Mouse (Mus musculus) right cerebral cortex, postnatal 36 days (tissue): ENCODE measurements around the gene Dock9.

Experiments used
- DNase-seq, 2 experiments: peaks; one replicate each; pipeline ENCODE4 v3.0.0; 2022; ENCODE audit warnings: low spot score in 2 of 2, mixed read lengths in 1 of 2

Dock9 gene

GRCm38 (mm10) chr14:121508929-121509328 is 288.7 kb downstream of the Dock9 start:
- DNase-seq, result no peak

GRCm38 (mm10) chr14:121506336-121506735 is 291.3 kb downstream of the Dock9 start:
- DNase-seq, result no peak

GRCm38 (mm10) chr14:121505485-121505860 is 292.2 kb downstream of the Dock9 start:
- DNase-seq, result no peak

- DNase-seq, result no peak
These were observed 292.7 kb downstream of the Dock9 start, which contains the start of gene Slc15a1 for GRCm38 (mm10) chr14:121504781-121505484. Slc15a1 (minus strand) TSS chr14:121505252.

DNA sequence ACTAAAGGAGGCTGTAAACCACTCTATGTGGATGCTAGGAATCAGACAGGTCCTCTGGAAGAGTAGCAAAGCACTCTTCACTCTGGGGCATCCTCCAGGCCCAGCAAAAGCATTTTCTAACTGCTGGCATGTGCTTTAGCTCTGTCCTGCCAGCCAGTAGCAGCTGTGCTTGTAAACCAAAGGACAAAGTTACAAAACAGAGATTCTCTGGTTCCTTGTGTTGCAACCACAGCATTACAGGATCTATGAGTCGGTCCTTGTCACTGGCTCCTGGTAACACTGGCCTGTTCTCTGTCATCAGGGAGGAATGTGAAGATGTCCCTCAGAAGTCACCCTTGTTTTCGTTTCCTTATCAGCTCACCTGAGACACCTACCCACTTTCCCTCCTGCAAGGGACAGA is 297.1 kb downstream of the Dock9 start:
- DNase-seq, result no peak

DNA sequence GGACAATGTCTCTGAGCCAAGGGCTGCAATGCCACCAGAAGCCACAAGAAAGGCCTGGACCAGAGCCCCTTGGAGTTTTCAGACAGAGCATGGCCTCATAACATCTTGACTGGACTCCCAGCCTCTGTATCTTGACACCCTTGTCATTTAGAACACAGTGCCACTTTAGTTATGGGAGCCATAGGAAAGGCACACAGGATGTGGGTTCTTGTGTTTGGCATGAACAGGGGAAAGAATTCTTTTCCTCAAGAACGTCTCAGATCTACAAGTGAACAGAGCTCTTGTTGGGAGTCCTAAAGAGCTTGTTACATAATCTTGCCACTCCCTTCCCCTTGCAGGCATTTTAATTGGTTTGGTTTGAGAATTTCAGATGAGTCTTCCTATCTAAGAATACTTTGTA is 297.9 kb downstream of the Dock9 start:
- no peak for DNase-seq

DNA sequence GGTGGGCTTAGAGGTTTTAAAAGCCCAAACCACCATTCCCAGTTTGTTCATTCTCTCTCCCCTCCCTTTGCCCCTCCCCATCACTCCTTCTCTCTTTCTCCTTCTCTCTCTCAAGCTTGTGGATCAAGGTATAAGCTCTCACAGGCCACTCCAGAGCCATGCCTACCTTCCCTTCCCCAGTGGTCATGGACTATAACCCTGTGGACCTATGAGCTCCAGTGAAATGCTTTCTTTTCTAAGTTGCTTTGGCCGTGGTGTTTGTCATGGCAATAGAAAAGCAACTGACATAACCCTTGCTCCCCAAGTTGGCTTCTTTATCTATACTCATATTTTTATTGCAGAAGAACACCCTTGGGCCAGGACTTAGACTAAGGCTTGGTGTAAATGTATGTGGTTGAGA is 299.8 kb downstream of the Dock9 start:
- DNase-seq, result no peak

- DNase-seq, result no peak
These were observed 301.9 kb downstream of the Dock9 start for GRCm38 (mm10) chr14:121495741-121496140.

DNA sequence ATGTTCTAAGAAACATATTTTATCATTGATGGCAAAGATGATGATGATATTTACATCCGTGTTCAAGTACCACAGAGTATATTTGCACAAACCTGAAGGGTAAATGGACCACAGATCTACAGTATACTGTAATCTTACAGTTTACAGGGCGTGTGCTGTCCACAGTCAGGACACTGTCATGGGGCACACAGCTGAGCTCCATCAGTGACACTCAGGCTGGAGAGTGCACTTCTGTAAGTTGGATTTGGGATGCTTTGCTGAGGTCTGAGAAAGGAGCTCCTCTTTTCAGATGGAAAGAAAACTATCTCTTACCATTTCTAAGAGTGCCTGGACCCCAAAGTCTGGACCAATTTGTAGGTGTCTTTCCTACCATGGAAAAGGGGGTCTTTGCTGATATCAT is 302.5 kb downstream of the Dock9 start:
- no peak for DNase-seq

DNA sequence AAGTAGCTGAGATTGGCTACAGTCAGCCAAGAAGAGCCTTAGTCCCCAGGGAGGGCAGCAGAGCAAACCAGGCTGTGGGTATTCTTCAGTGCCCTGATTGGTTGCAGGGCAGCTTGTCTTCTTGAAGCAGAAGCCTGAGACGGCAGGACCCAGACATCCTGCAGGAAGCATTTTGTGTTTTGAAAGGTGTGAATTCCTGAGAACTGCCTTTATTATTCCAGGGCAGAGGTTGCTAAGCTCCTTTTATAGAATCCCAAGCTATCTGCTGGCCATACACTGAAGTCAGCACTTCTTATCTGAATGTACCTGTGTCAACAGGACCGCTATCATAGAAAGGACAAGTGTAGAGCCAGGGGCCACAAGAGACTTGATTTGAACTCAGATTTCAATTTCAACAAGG is 303.4 kb downstream of the Dock9 start:
- no peak for DNase-seq

- DNase-seq, result no peak
These were observed 303.9 kb downstream of the Dock9 start for GRCm38 (mm10) chr14:121493712-121494111.

DNA sequence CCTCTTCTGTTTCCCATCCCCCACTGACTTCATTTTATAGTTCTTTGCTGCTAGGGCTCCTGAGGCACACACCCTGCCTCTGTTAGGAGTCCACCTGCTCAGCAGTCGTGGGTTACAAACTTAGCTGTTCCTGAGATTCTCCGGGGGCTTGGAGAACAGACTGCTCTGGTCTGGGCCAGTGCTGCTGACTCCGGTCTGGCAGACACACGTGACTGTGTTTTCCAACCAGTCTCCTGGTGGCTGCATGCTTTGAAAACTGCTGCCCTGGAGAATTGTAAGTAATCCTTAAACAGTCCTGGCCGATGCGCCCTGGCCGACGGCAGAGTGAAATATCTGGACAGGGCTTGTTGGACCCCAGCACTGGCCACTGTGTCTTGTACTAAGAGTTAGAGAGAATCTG is 305.3 kb downstream of the Dock9 start:
- DNase-seq, result no peak
